Mouse (Mus musculus): ENCODE data around the gene Fbxl15. TPM values are rescaled to one million over a fixed set of nuclear protein-coding genes. Genes with fewer than 3 reads are reported as not detected.
A peak's percentile ranks its signal among the peaks of the same experiment; 100 is the strongest.

Gene Fbxl15
- polyA plus RNA-seq, 1 experiment: not detected

GRCm38 (mm10) chr19:46306751-46307289, 21.2 kb upstream of the Fbxl15 start:
- TF ChIP-seq POLR2A (IDR thresholded peaks at IDR 0.05; ENCODE audit: insufficient read depth, low read depth, low read length) (no peak), CTCF (IDR thresholded peaks at IDR 0.05; ENCODE audit: insufficient read depth, low read depth, low read length) (no peak)
- 91% methylated on average over 9 of the region's 9 CpGs for WGBS
- no peak overlapping the region for H3K4me3 ChIP-seq (ENCODE audit: insufficient read depth, low read depth, low read length)
- peaks cover 28% of the 10 kb centered on the region for H3K4me1 ChIP-seq (ENCODE audit: control insufficient read depth, insufficient read depth, low read length)
- H3K27ac ChIP-seq (ENCODE audit: insufficient read depth, low read depth, low read length): no peak overlapping the region

GRCm38 (mm10) chr19:46307781-46308180, 20.2 kb upstream of the Fbxl15 start:
- Histone ChIP-seq H3K27ac (ENCODE audit: insufficient read depth, low read depth, low read length) (no peak overlapping the region), H3K4me1 (ENCODE audit: control insufficient read depth, insufficient read depth, low read length) (peaks cover 28% of the 10 kb centered on the region), H3K4me3 (ENCODE audit: insufficient read depth, low read depth, low read length) (no peak overlapping the region)
- TF ChIP-seq CTCF (IDR thresholded peaks at IDR 0.05; ENCODE audit: insufficient read depth, low read depth, low read length) (no peak), POLR2A (IDR thresholded peaks at IDR 0.05; ENCODE audit: insufficient read depth, low read depth, low read length) (no peak)
- 89% methylated on average over 16 of the region's 16 CpGs for WGBS

DNA sequence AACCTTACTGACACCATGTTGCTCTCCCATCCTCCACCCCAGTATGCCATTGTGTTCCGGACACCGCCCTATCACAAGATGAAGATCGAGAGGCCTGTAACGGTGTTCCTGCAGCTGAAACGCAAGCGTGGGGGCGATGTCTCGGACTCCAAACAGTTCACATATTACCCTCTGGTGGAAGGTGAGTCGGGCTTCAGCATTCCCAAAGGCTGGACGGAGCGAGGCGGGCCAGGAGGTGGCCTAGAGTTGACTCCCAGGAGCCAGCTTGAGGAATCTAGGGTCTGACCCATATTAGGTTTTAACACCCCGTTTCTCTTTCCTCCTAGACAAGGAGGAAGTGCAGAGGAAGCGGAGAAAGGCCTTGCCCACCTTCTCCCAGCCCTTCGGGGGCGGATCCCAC, 19.7 kb upstream of the Fbxl15 start:
- Histone ChIP-seq H3K27ac (ENCODE audit: insufficient read depth, low read depth, low read length) (no peak overlapping the region), H3K4me3 (ENCODE audit: insufficient read depth, low read depth, low read length) (no peak overlapping the region), H3K4me1 (ENCODE audit: control insufficient read depth, insufficient read depth, low read length) (peaks cover 28% of the 10 kb centered on the region)
- no peak for TF ChIP-seq CTCF (IDR thresholded peaks at IDR 0.05; ENCODE audit: insufficient read depth, low read depth, low read length)
- WGBS: 77% methylated on average over 16 of the region's 16 CpGs

DNA sequence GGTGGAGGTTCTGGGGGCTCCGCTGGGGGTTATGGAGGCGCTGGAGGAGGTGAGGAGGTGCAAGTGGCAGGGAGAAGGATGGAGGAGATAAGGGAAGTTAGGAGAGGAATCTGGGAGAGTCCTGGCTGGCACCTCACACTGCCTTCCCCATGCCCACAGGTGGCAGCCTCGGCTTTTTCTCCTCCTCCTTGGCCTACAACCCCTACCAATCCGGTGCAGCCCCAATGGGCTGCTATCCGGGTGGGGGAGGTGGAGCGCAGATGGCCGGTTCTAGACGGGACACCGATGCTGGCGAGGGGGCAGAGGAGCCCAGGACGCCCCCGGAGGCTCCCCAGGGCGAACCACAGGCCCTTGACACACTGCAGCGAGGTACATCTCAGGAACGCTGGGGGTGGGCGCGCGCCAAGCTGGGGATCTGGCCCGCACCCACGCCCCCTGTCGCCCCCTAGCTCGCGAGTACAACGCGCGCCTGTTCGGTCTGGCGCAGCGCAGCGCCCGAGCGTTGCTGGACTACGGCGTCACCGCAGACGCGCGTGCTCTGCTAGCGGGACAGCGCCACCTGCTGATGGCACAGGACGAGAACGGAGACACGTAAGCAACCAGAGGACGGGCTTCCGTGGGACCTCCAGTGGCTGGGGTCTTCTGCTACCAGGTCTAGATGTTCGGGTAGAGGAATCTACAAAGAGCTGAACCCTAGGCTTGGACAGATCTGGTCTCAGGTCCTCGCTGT, 19.1 kb upstream of the Fbxl15 start:
- 3% methylated on average over 47 of the region's 47 CpGs for WGBS
- peaks cover 28% of the 10 kb centered on the region for H3K4me1 ChIP-seq (ENCODE audit: control insufficient read depth, insufficient read depth, low read length)
- peak; percentile 23; the same call in 1 of the 2 replicates for TF ChIP-seq POLR2A (IDR thresholded peaks at IDR 0.05; ENCODE audit: insufficient read depth, low read depth, low read length)
- TF ChIP-seq CTCF (IDR thresholded peaks at IDR 0.05; ENCODE audit: insufficient read depth, low read depth, low read length): peak; percentile 81
- H3K27ac ChIP-seq (ENCODE audit: insufficient read depth, low read depth, low read length): 0 out of 2 replicates have a peak overlapping the region, but pooled peaks have one; percentile 40
- H3K4me3 ChIP-seq (ENCODE audit: insufficient read depth, low read depth, low read length): peak overlapping the region; percentile 65

DNA sequence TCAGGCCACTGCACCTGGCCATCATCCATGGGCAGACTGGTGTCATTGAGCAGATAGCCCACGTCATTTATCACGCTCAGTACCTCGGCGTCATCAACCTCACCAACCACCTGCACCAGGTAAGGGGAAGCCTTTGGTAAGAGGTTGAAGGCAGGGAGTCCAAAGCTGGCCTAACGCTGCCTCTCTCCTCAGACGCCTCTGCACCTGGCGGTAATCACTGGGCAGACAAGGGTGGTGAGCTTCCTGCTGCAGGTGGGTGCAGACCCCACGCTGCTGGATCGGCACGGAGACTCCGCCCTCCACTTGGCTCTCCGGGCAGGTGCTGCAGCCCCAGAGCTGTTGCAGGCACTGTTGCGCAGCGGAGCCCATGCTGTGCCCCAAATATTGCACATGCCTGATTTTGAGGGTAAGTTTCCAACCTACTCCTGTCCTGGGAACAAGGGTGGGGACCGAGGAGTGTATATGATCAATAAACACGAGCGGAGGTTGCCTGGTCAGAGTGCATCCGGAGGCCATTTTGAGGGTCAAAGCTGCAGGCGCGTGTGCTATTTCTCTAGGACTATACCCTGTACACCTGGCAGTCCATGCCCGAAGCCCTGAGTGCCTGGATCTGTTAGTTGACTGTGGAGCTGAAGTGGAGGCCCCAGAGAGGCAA, 18.2 kb upstream of the Fbxl15 start:
- WGBS: 78% methylated on average over 21 of the region's 21 CpGs
- no peak overlapping the region for H3K27ac ChIP-seq (ENCODE audit: insufficient read depth, low read depth, low read length)
- TF ChIP-seq POLR2A (IDR thresholded peaks at IDR 0.05; ENCODE audit: insufficient read depth, low read depth, low read length) (no peak), CTCF (IDR thresholded peaks at IDR 0.05; ENCODE audit: insufficient read depth, low read depth, low read length) (no peak)
- peaks cover 28% of the 10 kb centered on the region for H3K4me1 ChIP-seq (ENCODE audit: control insufficient read depth, insufficient read depth, low read length)
- no peak overlapping the region for H3K4me3 ChIP-seq (ENCODE audit: insufficient read depth, low read depth, low read length)

DNA sequence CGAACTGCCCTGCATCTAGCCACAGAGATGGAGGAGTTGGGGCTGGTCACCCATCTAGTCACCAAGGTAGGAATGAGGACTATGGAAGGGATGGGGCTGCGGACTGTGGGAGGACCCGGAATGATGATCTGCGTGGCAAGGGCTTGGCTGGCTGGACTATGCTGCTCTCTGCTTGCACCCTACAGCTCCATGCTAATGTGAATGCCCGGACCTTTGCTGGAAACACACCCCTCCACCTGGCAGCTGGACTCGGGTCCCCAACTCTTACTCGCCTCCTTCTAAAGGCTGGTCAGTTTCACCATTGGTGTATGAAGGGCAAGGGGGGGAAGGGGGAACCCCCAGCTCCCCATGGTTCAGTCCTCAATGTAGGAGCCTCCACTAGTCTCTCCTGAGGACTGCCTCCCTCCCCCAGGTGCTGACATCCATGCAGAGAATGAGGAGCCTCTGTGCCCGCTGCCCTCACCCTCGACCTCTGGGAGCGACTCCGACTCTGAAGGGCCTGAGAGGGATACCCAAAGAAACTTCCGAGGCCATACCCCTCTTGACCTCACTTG, 17.6 kb upstream of the Fbxl15 start:
- 88% methylated on average over 12 of the region's 12 CpGs for WGBS
- H3K27ac ChIP-seq (ENCODE audit: insufficient read depth, low read depth, low read length): no peak overlapping the region
- H3K4me3 ChIP-seq (ENCODE audit: insufficient read depth, low read depth, low read length): no peak overlapping the region
- peaks cover 25% of the 10 kb centered on the region for H3K4me1 ChIP-seq (ENCODE audit: control insufficient read depth, insufficient read depth, low read length)
- TF ChIP-seq CTCF (IDR thresholded peaks at IDR 0.05; ENCODE audit: insufficient read depth, low read depth, low read length): no peak
- no peak for TF ChIP-seq POLR2A (IDR thresholded peaks at IDR 0.05; ENCODE audit: insufficient read depth, low read depth, low read length)

- no peak for TF ChIP-seq POLR2A (IDR thresholded peaks at IDR 0.05; ENCODE audit: insufficient read depth, low read depth, low read length)
- no peak for TF ChIP-seq CTCF (IDR thresholded peaks at IDR 0.05; ENCODE audit: insufficient read depth, low read depth, low read length)
- Histone ChIP-seq H3K4me1 (ENCODE audit: control insufficient read depth, insufficient read depth, low read length) (peaks cover 27% of the 10 kb centered on the region), H3K4me3 (ENCODE audit: insufficient read depth, low read depth, low read length) (no peak overlapping the region), H3K27ac (ENCODE audit: insufficient read depth, low read depth, low read length) (no peak overlapping the region)
- 92% methylated on average over 9 of the region's 9 CpGs for WGBS
Measured at GRCm38 (mm10) chr19:46311341-46311740, 16.6 kb upstream of the Fbxl15 start.

DNA sequence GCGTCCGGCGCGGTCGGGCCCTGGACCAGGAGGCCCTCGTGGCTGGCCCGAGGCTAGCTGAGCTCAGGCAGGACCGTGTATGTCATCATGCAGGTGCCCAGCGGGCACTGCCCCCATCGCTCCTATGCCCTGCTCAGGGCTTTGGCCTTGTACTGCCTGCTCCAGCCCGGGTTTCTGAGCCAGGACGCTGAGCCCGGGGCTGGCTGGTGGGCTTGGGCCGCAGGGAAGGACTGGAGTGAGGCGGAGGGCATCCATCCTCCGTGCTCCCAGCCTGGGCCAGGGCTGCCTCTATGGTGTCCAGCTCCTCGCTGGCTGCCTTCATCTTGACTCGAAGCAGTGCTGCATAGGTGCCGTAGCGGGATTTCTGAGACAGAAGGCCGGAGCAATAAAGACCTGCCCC, 15.4 kb upstream of the Fbxl15 start:
- Histone ChIP-seq H3K27ac (ENCODE audit: insufficient read depth, low read depth, low read length) (no peak overlapping the region), H3K4me1 (ENCODE audit: control insufficient read depth, insufficient read depth, low read length) (peaks cover 39% of the 10 kb centered on the region), H3K4me3 (ENCODE audit: insufficient read depth, low read depth, low read length) (no peak overlapping the region)
- 90% methylated on average over 21 of the region's 21 CpGs for WGBS
- TF ChIP-seq POLR2A (IDR thresholded peaks at IDR 0.05; ENCODE audit: insufficient read depth, low read depth, low read length) (no peak), CTCF (IDR thresholded peaks at IDR 0.05; ENCODE audit: insufficient read depth, low read depth, low read length) (no peak)

- peaks cover 40% of the 10 kb centered on the region for H3K4me1 ChIP-seq (ENCODE audit: control insufficient read depth, insufficient read depth, low read length)
- WGBS: 86% methylated on average over 9 of the region's 9 CpGs
- TF ChIP-seq POLR2A (IDR thresholded peaks at IDR 0.05; ENCODE audit: insufficient read depth, low read depth, low read length): no peak
- TF ChIP-seq CTCF (IDR thresholded peaks at IDR 0.05; ENCODE audit: insufficient read depth, low read depth, low read length): no peak
Measured at GRCm38 (mm10) chr19:46313116-46313515, 14.9 kb upstream of the Fbxl15 start.

More at GRCm38 (mm10) chr19:46313116-46313515, 14.9 kb upstream of the Fbxl15 start:
- no peak overlapping the region for H3K27ac ChIP-seq (ENCODE audit: insufficient read depth, low read depth, low read length)
- H3K4me3 ChIP-seq (ENCODE audit: insufficient read depth, low read depth, low read length): no peak overlapping the region

Data from olfactory bulb, adult 2 months (tissue).